Mouse (Mus musculus): ENCODE measurements around the gene Ccdc134. TPM values are rescaled to one million over a fixed set of nuclear protein-coding genes. Genes with fewer than 3 reads are reported as not detected.

Gene Ccdc134
- polyA plus RNA-seq, 1 experiment from 2014 or later = 30.3 TPM

DNA sequence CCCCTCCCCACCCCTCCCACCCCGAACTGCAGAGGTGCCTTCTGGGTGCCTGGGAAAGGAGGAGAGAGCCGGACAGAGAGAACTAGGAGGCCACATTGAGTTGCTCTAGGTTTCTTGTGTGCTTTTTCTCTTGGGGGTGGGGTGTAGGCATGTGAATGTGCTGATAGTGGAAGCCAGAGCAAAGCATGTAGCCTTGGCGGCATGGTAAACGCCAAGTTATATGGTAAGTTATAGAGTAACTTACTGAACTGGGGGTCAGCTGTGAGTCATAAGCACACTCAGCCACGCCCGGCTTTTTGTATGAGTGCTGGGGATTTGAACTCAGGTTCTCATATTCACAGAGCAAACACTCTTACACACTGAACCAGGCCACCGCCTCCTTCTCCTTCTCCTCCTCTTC, 36.8 kb downstream of the Ccdc134 start:
- 76% methylated on average over 7 of the region's 7 CpGs for WGBS
- Histone ChIP-seq H3K36me3 (no peaks in the 10 kb centered on the region), H3K4me3 (no peak overlapping the region), H3K27me3 (no peaks in the 10 kb centered on the region), H3K4me2 (replicated peaks) (no peak overlapping the region), H3K27ac (no peak overlapping the region), H3K9ac (no peak overlapping the region), H3K4me1 (peaks cover 65% of the 10 kb centered on the region), H3K9me3 (no peaks in the 10 kb centered on the region)
- no peak for ATAC-seq (ENCODE audit: low FRiP score, low read depth)

DNA sequence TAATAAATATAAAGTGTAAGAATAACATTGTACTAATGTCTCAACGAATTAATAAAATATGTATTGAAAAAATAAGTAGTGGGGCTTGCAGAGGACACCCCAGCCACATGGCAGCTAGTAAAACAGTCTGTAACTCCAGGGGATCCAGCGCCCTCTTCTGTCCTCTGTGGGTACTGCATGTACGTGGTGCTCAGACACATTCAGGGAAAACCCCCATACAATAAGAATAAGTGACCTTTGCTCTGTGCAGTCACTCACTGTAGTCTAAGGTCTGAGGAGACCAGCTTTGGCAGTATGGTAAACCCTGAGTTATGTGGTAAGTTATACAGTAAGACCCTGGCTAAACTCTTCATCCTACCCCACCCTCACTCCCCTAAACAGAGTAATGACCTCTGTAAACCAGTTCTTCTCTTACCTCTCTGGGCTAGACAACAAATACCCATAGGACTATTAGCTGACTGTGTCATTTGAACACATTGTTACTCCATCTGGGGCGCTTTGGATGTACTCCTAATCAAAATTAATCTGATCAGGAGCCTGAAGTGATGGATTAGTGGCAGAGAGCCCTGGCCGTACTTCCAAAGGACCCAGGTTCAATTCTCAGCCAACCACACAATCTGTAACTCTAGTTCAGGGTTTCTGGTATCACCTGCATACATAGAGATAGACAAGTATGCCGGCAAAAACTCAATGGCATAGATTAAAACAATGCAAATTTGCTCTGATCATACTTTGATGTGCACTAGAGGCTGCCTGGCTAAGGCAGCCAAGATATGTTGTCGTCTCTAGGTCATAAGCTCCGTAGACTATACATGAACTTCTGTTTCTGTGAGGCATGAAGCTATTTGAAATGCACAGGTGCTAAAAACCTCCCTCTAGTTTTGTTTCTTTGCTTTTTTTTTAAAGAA, 37.9 kb downstream of the Ccdc134 start:
- H3K36me3 ChIP-seq = peaks cover 11% of the 10 kb centered on the region
- WGBS = 54% methylated on average over 8 of the region's 8 CpGs
- H3K9me3 ChIP-seq = no peaks in the 10 kb centered on the region
- peaks cover 58% of the 10 kb centered on the region for H3K4me1 ChIP-seq
- H3K4me2 ChIP-seq (replicated peaks) = 0 out of 2 replicates have a peak overlapping the region, but pooled peaks have one; percentile 29
- no peak overlapping the region for H3K4me3 ChIP-seq
- peak overlapping the region; percentile 43 for H3K9ac ChIP-seq
- H3K27me3 ChIP-seq = no peaks in the 10 kb centered on the region
- H3K27ac ChIP-seq = peak overlapping the region; percentile 44
- no peak for ATAC-seq (ENCODE audit: low FRiP score, low read depth)

DNA sequence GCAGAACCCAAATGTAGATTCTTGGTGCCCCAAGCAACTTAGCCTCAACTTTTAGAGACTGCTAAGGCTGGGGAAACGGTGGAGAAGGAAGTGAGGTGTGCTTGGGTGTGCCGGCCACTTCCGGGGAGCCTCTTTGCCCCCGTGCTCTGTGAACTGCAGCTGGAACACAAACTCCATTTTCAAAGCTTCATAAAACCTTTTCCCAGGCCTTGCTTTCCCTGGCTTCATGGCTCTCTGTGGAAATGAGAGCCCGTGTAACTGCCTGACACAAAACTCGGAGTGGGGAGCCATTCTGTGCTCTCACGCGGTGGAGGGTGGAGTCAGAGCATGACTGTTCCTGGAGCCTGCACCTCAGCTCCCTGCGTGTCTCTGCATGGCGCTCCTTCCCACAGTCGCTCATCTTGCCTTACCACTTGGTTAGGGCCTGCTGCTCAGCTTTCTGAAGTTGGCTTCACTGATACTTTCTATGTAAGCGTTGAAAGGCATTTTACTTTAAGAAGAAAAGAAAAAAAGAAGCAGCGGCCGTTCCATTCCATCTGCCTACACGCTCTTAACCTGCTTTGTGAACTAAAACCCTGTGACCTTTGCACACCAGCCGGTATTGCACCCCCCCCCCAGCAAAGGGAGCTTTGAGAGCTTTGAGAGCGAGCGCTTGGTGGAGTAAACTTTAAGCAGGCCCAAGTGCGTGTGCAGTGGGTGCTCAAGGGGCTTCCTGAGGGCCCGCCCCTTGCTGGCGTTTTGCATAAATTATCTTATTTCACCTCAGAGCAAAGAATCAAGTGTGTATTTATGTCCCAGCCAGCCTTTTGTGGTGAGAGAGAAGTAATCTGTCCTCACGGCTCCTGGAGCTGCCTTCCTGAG, 38.7 kb downstream of the Ccdc134 start:
- H3K9ac ChIP-seq = peak overlapping the region; percentile 43
- peak overlapping the region; percentile 44 for H3K27ac ChIP-seq
- WGBS = 63% methylated on average over 22 of the region's 22 CpGs
- H3K9me3 ChIP-seq = no peaks in the 10 kb centered on the region
- no peaks in the 10 kb centered on the region for H3K27me3 ChIP-seq
- peak overlapping the region; percentile 29 for H3K4me2 ChIP-seq (replicated peaks)
- H3K4me3 ChIP-seq = no peak overlapping the region
- H3K36me3 ChIP-seq = peaks cover 20% of the 10 kb centered on the region
- ATAC-seq (ENCODE audit: low FRiP score, low read depth) = no peak
- H3K4me1 ChIP-seq = peaks cover 49% of the 10 kb centered on the region

DNA sequence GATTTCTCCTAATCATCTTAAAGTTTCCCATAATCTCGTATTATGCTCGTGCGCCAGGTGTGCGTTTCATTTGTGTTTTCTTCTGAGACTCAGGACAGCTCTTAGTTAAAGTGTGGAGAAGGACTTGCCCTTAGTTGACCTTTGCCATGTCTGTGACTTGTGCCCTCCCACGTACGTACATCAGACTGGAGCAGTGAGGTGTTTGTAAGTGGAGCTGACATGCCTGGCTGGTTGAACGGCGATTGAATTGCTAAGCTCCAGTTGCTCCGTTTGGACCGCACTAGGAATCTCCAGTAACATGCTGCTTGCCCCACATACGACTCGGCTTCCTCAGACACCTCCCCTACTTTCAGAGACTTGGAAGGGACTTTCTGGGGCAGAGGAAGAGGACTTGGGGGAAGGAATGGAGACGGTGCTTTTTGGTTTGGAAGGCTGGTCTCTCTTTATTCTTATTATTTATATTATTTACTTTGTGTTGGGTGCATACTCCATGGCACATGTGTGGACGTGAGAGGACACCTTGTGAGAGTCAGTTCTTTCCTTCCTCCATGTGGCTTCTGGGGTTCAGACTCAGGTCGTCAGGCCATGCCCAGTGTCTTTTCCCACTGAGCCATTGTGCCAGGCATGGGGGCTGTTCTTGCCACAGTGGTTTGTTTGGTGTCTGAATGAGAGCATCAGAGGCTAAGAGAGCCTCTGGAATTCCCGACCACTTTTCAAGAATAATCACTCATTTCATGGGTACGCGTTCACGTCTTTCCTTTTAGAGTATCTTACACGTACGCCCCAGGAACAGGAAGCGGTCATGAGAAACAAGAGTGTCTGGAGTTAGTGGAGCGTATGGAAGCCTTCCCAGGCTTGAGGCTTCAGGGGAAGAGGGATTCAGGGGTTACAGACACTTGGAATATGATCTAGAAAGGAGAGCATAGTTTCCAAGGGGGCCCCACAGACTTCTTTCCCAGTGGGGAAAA, 39.8 kb downstream of the Ccdc134 start:
- H3K9ac ChIP-seq = peak overlapping the region; percentile 4; the same call in 1 of the 2 replicates
- no peak overlapping the region for H3K4me3 ChIP-seq
- ATAC-seq (ENCODE audit: low FRiP score, low read depth) = no peak
- peaks cover 30% of the 10 kb centered on the region for H3K36me3 ChIP-seq
- H3K9me3 ChIP-seq = no peaks in the 10 kb centered on the region
- no peaks in the 10 kb centered on the region for H3K27me3 ChIP-seq
- WGBS = 67% methylated on average over 23 of the region's 23 CpGs
- H3K4me1 ChIP-seq = peaks cover 43% of the 10 kb centered on the region
- H3K27ac ChIP-seq = no peak overlapping the region; the same call in 1 of the 2 replicates
- H3K4me2 ChIP-seq (replicated peaks) = no peak overlapping the region

DNA sequence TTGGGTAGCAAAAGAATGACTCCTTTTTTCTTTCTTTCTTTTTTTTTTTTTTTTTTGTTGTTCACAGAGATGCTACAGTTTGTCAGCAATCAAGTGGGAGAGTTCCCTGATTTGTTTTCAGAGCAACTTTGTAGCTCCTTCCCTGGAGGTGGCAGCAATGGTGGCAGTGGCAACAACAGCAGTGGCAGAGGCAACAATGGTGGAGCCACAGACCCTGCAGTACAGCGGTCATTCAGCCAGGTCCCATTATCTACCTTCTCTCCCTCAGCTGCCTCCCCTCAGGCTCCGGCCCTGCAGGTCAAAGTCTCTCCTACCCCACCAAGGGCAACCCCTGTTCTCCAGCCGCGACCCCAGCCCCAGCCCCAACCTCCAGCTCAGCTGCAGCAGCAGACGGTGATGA, 41.9 kb downstream of the Ccdc134 start:
- H3K9me3 ChIP-seq = no peaks in the 10 kb centered on the region
- WGBS = 86% methylated on average over 5 of the region's 5 CpGs
- no peak for ATAC-seq (ENCODE audit: low FRiP score, low read depth)

DNA sequence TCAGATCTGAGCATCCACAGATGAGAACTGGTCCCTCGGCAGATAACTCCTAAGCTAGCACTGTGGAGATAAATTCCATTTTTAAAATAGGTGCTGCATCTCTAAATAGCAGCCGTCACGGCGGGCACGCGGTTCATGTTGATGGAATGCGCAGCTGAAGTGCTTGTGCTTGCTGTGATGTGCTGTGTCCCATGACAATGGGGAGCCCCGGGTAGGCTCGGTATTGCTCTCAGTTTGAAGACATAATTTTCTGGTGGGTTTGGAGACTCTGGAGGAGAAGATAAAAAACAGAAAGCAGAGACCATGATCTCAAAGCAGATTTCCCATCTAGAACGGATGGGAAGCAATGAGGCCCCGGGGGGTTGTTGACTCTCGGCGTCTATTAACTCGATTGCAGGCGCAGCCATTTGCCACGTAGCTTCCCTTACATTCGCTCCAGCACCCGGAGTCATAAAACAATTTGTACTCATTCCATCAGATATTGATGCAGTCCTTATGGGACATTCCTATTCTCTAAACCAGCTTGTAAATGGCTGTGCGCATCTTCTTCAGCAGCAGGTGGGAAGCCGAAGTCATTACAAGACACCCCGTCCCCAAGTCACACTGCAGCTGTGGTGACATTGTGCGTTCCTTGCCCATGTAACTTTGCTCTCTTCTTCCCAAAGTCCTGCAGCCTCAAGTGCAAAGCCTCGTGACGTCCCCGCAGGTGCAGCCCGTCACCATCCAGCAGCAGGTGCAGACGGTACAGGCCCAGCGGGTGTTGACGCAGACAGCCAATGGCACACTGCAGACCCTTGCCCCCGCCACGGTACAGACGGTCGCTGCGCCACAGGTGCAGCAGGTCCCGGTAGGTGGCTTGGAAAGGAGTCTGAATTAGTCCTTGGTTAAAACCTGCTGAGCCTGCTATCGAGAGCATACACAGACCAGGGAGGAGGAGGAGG, 43.0 kb downstream of the Ccdc134 start:
- Histone ChIP-seq H3K4me3 (no peak overlapping the region), H3K4me2 (replicated peaks) (no peak overlapping the region), H3K27ac (no peak overlapping the region), H3K36me3 (peaks cover 61% of the 10 kb centered on the region), H3K9ac (no peak overlapping the region), H3K27me3 (no peaks in the 10 kb centered on the region), H3K9me3 (no peaks in the 10 kb centered on the region), H3K4me1 (peaks cover 24% of the 10 kb centered on the region)
- WGBS = 77% methylated on average over 36 of the region's 36 CpGs
- ATAC-seq (ENCODE audit: low FRiP score, low read depth) = no peak

More for the DNA sequence above, 41.9 kb downstream of the Ccdc134 start:
- Histone ChIP-seq H3K4me1 (peaks cover 27% of the 10 kb centered on the region), H3K4me3 (no peak overlapping the region), H3K4me2 (replicated peaks) (no peak overlapping the region), H3K36me3 (peaks cover 50% of the 10 kb centered on the region), H3K27me3 (no peaks in the 10 kb centered on the region), H3K27ac (no peak overlapping the region), H3K9ac (no peak overlapping the region)

DNA sequence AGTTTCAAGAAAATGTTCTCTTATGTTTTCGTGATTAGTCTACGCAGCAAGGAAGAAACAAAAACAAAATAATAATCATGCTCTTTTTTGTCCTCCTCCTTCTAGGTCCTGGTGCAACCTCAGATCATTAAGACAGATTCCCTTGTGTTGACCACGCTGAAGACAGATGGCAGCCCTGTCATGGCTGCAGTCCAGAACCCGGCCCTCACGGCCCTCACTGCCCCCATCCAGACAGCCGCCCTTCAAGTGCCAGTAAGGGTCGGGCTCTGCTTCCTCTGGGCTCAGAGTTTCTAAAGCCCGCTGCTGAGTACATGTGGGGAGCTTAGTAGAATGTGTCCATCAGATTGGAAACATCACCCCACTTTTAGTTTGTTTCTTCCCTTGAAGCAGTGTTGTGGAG, 44.9 kb downstream of the Ccdc134 start:
- no peaks in the 10 kb centered on the region for H3K9me3 ChIP-seq
- no peak overlapping the region for H3K9ac ChIP-seq
- 87% methylated on average over 8 of the region's 8 CpGs for WGBS
- no peak for ATAC-seq (ENCODE audit: low FRiP score, low read depth)
- H3K4me1 ChIP-seq = 0 out of 2 replicates have a peak, but pooled peaks cover 5% of the 10 kb centered on the region
- peaks cover 80% of the 10 kb centered on the region for H3K36me3 ChIP-seq
- H3K27me3 ChIP-seq = no peaks in the 10 kb centered on the region
- no peak overlapping the region for H3K27ac ChIP-seq
- no peak overlapping the region for H3K4me2 ChIP-seq (replicated peaks)
- H3K4me3 ChIP-seq = no peak overlapping the region

DNA sequence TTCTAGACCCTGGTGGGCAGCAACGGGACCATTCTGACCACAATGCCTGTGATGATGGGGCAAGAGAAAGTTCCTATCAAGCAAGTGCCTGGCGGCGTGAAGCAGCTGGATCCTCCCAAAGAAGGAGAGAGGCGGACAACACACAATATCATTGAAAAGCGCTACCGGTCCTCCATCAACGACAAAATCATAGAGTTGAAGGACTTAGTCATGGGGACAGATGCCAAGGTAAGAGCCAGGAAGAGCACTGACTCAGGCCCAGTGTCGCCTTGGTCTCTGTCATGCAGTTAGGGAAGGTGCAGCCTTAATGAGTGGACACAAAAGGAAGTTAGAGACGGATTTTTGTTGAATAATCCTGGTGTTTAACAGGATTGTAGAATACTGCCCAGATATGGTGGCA, 47.4 kb downstream of the Ccdc134 start:
- no peak overlapping the region for H3K9ac ChIP-seq
- no peak overlapping the region for H3K4me2 ChIP-seq (replicated peaks)
- no peak overlapping the region for H3K27ac ChIP-seq
- no peak for ATAC-seq (ENCODE audit: low FRiP score, low read depth)
- H3K36me3 ChIP-seq = peaks cover 99% of the 10 kb centered on the region
- no peaks in the 10 kb centered on the region for H3K4me1 ChIP-seq
- no peak overlapping the region for H3K4me3 ChIP-seq
- H3K27me3 ChIP-seq = no peaks in the 10 kb centered on the region
- WGBS = 96% methylated on average over 9 of the region's 9 CpGs
- H3K9me3 ChIP-seq = no peaks in the 10 kb centered on the region

DNA sequence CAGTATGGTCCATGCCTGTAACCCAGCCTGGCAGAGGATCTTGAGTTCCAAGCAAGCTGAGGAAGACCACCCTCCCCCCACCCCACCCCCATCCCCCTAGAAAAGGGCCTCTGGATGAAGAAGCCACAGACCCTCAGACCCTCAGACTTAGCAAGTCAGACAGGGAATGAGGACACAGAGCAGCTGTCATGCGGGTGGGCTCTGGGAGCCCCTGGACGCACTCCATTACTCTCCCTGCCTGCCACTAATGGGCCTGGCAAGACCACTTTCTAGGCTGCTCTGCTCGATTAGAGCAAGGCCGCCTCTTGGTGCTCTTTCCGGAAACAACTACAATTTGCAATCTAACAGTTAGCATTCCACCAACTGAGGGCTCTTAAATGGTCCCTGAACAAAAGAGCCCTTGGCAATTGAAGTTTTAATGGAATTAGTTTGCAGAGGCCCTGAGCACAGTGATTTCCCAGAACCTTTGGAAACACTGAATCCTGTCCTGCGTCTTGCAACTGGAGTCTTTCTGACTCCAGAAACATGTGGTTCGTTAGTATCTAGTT, 50.1 kb downstream of the Ccdc134 start:
- WGBS = 86% methylated on average over 7 of the region's 7 CpGs
- Histone ChIP-seq H3K9ac (no peak overlapping the region), H3K9me3 (peaks cover 9% of the 10 kb centered on the region), H3K4me2 (replicated peaks) (no peak overlapping the region), H3K27ac (no peak overlapping the region), H3K4me3 (no peak overlapping the region), H3K27me3 (no peaks in the 10 kb centered on the region), H3K36me3 (peaks cover 99% of the 10 kb centered on the region), H3K4me1 (no peaks in the 10 kb centered on the region)
- no peak for ATAC-seq (ENCODE audit: low FRiP score, low read depth)

DNA sequence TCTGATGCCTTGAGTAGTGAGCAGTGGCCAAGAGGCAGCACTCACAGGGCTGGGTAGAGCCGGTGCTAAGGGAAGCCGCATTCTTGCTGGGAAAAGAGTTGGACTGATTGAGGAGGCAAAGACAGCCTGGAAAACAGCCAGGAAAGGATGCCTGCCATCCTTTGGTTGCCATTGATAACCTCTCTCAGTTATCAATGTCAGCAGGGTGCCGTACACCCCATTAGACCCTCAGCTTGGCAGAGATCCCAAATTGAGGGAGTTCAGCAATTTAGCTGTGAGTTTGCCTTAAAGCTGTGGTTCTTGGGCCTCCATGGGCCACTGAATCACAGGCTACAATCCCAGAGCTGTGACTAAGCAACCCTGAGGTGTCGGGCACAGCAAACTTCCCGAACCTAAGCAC, 53.4 kb downstream of the Ccdc134 start:
- H3K27ac ChIP-seq = no peak overlapping the region
- H3K9ac ChIP-seq = no peak overlapping the region
- H3K9me3 ChIP-seq = peaks cover 9% of the 10 kb centered on the region
- no peaks in the 10 kb centered on the region for H3K27me3 ChIP-seq
- no peaks in the 10 kb centered on the region for H3K4me1 ChIP-seq
- H3K36me3 ChIP-seq = peaks cover 100% of the 10 kb centered on the region
- ATAC-seq (ENCODE audit: low FRiP score, low read depth) = no peak
- WGBS = 95% methylated on average over 5 of the region's 5 CpGs
- no peak overlapping the region for H3K4me3 ChIP-seq
- no peak overlapping the region for H3K4me2 ChIP-seq (replicated peaks)

Data from limb, embryonic 13.5 days (tissue).